Mouse (Mus musculus) left cerebral cortex, postnatal 14 days (tissue): ENCODE data around the gene Cpm. TPM values are rescaled to one million over a fixed set of nuclear protein-coding genes. Genes with fewer than 3 reads are reported as not detected.

Experiments used
- DNase-seq, 2 experiments: peaks; one replicate each; pipeline ENCODE4 v3.0.0; 2021 to 2022; ENCODE audit warnings: low spot score in 2 of 2, mixed read lengths in 1 of 2
- intact Hi-C: fragments of 180-260 bp; cut with DNase I; formaldehyde crosslinking; loops from one replicate; pipeline ENCODE4 v1.15.1; 2025
- total RNA-seq, 2 experiments: library from RNA; stranded (reverse); gene quantifications; 2 replicates each; pipeline ENCODE4 v1.2.3; 2021

Gene Cpm
- total RNA-seq, 2 experiments from 2014 or later: 3.2 to 3.6 TPM

GRCm38 (mm10) chr10:117690770-117691296 is 61.5 kb downstream of the Cpm start:
- no peak for DNase-seq
- intact Hi-C loops: no loop called here

- intact Hi-C loops: no loop called here
- no peak for DNase-seq
Measured at GRCm38 (mm10) chr10:117691389-117691968, 62.2 kb downstream of the Cpm start.

DNA sequence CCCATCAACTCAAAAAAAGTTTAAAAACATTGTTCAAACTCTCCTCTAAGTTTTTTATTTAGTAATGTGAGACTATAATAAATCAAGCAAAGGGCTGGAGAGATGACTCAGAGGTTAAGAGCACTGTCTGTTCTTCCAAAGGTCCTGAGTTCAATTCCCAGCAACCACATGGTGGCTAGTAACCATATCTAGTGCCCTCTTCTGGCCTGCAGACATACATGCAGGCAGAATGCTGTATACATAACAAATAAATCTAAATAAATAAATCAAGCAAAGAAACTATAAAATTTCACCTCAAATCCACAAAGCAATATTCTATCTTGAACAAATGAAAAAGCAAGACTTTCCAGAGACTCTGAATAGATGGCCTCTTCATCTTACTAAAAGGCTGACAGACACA is 62.9 kb downstream of the Cpm start:
- intact Hi-C loops: no loop called here

GRCm38 (mm10) chr10:117692953-117693352 is 63.7 kb downstream of the Cpm start:
- DNase-seq: no peak
- intact Hi-C loops: no loop called here

More for the DNA sequence above, 62.9 kb downstream of the Cpm start:
- no peak for DNase-seq

GRCm38 (mm10) chr10:117694255-117694953 is 65.1 kb downstream of the Cpm start:
- no peak for DNase-seq
- intact Hi-C loops: no loop called here

GRCm38 (mm10) chr10:117695027-117695426 is 65.7 kb downstream of the Cpm start:
- intact Hi-C loops: no loop called here
- no peak for DNase-seq

DNA sequence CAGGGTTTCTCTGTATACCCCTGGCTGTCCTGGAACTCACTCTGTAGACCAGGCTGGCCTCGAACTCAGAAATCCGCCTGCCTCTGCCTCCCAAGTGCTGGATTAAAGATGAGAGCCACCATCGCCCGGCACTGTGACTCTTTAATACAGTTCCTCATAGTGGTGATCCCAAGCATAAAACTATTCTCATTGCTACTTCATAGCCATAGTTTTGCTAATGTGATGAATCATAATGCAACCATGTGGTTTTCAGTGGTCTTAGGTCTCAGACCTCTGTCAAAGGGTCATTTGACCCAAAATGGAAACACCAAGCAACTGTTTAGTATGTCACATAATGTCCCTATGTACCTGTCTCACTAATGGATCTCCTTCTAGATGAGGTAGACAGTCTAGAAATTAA is 66.3 kb downstream of the Cpm start:
- no peak for DNase-seq
- intact Hi-C loops: no loop called here

- no peak for DNase-seq
Measured at GRCm38 (mm10) chr10:117696021-117696826, 66.9 kb downstream of the Cpm start.

DNA sequence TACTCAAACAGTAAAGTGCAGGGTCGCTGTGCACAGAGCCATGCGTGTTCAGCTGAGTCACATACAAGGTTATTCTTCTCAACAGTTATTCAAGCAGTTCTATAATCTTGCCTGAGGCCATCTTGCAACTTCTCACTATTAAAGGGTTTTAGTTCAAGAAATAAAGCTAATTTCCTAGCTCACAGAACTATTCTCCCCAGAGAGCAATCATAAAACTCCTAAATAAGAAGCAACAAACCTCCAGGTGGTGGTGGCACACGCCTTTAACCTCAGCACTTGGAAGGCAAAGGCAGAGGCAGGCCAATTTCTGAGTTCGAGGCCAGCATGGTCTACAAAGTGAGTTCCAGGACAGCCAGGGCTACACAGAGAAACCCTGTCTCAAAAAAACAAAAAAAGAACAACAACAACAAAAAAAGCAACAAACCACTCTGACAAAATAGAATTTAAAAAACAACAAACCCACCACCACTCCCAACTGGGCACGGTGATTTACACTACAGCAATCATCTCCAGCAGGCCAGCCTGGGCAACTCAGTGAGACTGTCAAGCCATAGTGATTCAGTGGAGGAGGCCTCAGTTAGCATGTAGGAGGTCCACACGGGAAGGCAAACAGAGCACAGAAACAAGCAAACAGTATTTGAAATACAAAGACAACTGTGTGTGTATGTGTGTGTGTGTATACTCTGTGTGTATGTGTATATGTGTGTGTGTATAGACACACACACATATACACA is 67.7 kb downstream of the Cpm start:
- intact Hi-C loops: no loop called here

More at GRCm38 (mm10) chr10:117696021-117696826, 66.9 kb downstream of the Cpm start:
- intact Hi-C loops: no loop called here

DNA sequence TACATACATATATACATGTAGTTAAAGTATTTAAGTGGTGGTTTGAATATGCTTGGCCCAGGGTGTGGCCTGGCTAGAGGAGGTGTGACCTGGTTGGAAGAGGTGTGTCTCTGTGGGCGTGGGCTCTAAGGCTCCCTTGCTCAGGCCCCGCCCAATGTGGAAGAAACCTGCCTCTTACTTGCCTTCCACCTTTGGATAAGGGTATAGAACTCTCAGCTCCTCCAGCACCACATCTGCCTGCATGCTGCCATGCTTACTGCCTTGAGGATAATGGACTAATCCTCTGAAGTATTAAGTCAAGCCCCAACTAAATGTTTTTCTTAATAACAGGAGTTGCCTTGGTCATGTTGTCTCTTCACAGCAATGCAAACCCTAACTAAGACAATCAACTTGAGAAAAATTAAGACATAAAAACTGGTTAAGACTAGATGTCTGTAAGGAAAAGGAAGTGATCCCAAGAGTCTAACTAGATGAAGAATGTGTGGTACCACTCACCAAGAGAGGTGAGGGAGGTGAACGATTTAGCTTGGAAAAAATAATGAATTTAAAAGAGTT is 68.3 kb downstream of the Cpm start:
- intact Hi-C loops: no loop called here
- no peak for DNase-seq

More for the DNA sequence above, 67.7 kb downstream of the Cpm start:
- no peak for DNase-seq

GRCm38 (mm10) chr10:117698313-117699138 is 69.2 kb downstream of the Cpm start:
- no peak for DNase-seq
- intact Hi-C loops: no loop called here

GRCm38 (mm10) chr10:117699914-117700313 is 70.6 kb downstream of the Cpm start:
- intact Hi-C loops: loop anchor here (10.0 kb wide), 1 partner anchor 635 kb away; the partner anchor contains the start of gene Cct2
- DNase-seq: no peak

- intact Hi-C loops: loop anchor here (10.0 kb wide), 1 partner anchor 636 kb away; the partner anchor contains the start of gene Cct2
- no peak for DNase-seq
Measured at GRCm38 (mm10) chr10:117700450-117700849, 71.2 kb downstream of the Cpm start.

DNA sequence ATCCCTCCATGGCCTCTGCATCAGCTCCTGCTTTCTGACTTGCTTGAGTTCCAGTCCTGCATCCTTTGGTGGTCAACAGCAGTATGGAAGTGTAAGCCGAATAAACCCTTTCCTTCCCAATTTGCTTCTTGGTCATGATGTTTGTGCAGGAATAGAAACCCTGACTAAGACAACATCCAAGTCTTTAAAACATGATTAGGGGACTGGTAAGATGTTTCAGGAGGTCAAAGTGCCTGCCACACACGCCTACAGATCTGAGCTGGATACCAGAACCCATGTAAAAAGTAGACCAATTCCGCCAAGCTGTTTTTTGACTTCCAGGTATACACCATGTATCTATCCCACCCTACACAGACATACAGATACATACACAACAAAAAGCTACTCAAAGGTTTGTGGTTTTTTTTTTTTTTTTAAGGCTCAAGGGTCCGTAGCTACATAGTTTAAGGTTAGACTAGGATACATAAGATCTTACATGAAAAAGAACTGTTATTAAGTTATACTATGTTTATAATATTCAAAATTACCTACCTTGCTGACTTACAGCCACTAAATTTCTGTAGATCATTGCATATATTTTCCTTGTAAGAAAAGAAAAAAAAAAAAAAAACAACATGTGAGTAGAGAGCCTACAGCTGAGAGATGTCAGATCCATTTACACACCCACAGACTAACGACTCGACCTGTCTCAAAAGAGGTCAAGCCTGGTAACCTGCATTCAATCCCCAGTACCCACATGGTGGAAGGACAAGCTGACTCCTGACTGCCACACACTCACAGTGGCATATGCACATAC is 71.9 kb downstream of the Cpm start:
- no peak for DNase-seq
- intact Hi-C loops: loop anchor here (10.0 kb wide), 1 partner anchor 636 kb away; the partner anchor contains the start of gene Cct2

GRCm38 (mm10) chr10:117702024-117702833 is 72.9 kb downstream of the Cpm start:
- intact Hi-C loops: loop anchor here (10.0 kb wide), 1 partner anchor 637 kb away; the partner anchor contains the start of gene Cct2
- DNase-seq: no peak

DNA sequence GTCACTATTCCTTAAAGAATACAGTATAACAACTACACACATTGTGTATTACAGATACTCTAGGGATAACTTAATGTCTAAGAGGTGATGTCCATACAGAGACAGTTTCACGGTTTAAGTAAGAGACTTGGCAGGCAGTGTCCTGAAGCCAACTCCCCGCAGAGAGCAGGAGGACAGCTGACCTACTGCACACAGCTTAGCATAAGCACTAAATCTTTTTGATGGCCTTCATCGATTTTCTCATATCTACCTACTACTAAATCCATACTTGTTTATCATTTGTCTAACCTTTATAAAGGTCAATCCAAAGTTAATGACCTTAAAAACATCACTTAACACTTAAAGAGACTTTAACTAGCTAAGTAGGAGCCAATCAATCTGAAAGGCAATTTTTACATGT is 74.2 kb downstream of the Cpm start:
- intact Hi-C loops: loop anchor here (10.0 kb wide), 1 partner anchor 639 kb away; the partner anchor contains the start of gene Cct2
- DNase-seq: no peak
